Mouse (Mus musculus): ENCODE data around the gene Neu1.
A peak's percentile ranks its signal among the peaks of the same experiment; 100 is the strongest.
"Not testable (repeated sequence)": the region's sequence is repeated elsewhere in the genome, so short reads cannot be mapped to it uniquely, and the experiment has no call there.

Neu1 gene

DNA sequence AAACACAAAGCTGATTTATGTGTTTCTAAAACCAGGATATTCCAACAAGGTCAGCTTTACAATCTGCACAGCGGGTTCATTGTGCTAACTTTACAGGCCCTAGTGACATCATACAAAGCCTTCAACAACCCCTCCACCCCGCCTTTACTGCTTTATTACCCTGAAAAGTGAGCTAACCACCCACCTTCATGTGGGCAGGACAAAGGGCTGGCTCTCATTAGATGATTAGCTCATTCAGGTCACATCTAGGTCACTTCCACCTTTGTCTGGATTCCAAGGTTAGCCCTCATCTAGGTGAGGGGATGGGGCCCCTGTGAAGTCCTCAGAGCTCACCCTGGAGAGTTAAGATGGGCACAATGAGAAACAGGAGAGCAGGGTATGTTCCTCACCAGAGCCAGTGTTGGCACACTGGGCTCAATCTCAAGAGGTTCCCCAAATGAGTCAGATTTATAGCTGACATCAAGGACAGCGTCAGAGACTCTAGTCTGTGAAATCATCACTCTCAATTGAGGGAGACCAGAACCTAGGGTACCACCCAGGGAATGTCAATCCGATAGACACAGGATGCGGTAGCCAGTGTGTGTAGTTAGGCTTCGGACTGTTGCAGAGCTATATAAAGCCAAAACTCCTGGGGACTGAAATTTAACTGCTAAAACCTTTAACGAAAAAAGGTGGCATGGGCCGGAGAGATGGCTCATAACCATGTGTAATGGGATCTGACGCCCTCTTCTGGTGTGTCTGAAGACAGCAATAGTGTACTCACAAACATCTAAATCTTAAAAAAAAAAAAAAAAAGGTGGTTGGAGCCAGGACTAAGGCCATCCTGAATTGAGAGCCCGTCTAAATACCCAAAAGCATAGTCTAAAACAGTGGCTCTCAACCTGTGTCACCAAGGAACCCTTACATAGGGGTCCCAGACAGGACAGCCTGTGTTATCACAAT, 19.7 kb downstream of the Neu1 start:
- no peak for DNase-seq

GRCm38 (mm10) chr17:34951636-34952377, 20.8 kb downstream of the Neu1 start:
- no peak for DNase-seq

GRCm38 (mm10) chr17:34952378-34953040, 21.5 kb downstream of the Neu1 start:
- peak; percentile 85 for DNase-seq

GRCm38 (mm10) chr17:34953258-34953657, 22.2 kb downstream of the Neu1 start:
- DNase-seq = no peak

DNA sequence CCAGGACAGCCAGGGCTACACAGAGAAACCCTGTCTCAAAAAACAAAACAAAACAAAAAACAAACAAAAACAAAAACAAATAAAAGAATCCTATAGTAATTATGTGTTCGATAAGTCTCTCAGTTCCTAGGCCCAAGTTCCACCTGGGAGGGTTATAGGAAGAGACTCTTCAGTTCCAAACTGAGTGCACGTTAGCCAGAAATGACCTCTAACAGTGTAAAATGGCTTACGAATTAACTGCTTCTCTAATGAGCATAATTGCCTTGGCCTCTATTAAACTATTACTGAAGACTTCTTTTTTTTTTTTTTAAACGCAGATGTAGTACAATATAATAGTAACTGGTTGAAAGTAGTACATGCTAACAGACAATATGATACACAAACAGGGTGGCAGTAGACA, 22.9 kb downstream of the Neu1 start:
- DNase-seq = no peak

DNA sequence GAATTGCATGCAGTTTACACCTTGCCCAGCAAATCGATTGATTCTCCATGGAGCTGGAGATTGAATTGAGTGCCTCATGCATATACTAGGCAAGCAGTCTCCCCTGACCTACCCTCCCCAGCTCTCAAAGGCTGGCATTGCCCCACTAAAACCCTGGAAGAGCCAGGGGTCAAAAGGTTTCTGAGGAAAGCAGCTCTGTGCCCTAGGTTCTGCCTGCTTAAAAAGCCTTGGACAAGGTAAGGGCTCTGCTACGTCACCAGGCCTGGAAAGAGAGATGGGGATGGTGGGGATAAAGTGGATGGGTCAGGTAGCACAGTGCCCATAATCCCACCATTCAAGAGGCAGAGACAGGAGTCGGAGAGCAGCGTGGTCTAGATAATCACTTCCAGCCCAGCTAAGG, 23.8 kb downstream of the Neu1 start:
- no peak for DNase-seq

DNA sequence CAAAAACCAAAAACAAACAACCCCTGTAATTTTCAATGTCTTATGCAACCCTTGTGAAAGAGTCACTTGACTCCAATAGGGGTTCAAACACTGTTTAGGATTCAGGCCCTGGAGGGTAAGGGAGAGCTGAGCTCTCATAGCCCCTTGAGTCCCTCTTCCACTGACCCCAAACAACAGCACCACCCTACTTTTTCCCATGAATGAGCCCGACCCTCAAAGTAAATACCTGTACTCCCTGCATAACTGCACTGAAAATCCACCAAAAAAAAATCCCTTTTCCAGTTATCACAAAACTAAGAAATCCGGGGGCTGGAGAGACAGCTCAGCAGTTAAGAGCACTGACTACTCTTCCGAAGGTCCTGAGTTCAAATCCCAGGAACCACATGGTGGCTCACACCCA, 24.8 kb downstream of the Neu1 start:
- no peak for DNase-seq

DNA sequence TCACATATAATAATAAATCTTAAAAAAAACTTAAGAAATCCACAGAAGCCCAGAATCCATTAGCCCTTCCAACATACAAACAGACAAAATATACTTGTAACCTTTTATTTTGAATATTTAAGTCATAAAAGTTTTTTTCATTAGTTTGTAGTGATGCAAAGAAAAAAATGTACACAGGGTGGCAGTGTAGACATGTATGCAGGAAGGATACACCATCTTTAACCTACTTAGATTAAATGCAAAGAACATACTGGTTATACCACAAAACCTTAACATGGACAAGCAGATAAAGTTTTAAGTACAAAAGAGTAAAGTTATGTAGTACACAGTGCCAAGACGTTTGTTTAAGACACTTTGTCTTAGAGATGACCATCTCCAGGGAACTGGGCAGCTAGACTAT, 25.3 kb downstream of the Neu1 start:
- DNase-seq = no peak

DNA sequence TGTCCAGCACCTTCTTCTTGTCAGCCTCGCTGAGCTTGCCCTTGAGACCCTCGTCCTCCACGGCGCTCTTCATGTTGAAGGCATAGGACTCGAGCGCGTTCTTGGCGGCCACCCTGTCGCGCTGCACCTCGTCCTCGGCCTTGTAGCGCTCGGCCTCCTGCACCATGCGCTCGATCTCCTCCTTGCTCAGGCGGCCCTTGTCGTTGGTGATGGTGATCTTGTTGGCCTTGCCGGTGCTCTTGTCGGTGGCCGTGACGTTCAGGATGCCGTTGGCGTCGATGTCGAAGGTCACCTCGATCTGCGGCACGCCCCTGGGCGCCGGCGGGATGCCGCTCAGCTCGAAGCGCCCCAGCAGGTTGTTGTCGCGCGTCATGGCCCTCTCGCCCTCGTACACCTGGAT, 26.2 kb downstream of the Neu1 start:
- DNase-seq = not testable (repeated sequence)

- not testable (repeated sequence) for DNase-seq
Measured at GRCm38 (mm10) chr17:34957966-34958365, 26.9 kb downstream of the Neu1 start.

DNA sequence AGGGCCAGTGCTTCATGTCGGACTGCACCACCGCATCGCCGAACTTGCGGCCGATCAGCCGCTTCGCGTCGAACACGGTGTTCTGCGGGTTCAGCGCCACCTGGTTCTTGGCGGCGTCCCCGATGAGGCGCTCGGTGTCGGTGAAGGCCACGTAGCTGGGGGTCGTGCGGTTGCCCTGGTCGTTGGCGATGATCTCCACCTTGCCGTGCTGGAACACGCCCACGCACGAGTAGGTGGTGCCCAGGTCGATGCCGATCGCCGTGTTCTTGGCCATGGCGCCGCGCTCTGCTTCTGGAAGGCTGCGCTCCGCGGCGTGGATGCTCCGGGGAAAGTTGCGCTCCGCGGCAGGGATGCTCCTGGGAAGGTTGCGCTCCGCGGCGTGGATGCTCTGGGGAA, 27.7 kb downstream of the Neu1 start:
- DNase-seq = not testable (repeated sequence)

DNA sequence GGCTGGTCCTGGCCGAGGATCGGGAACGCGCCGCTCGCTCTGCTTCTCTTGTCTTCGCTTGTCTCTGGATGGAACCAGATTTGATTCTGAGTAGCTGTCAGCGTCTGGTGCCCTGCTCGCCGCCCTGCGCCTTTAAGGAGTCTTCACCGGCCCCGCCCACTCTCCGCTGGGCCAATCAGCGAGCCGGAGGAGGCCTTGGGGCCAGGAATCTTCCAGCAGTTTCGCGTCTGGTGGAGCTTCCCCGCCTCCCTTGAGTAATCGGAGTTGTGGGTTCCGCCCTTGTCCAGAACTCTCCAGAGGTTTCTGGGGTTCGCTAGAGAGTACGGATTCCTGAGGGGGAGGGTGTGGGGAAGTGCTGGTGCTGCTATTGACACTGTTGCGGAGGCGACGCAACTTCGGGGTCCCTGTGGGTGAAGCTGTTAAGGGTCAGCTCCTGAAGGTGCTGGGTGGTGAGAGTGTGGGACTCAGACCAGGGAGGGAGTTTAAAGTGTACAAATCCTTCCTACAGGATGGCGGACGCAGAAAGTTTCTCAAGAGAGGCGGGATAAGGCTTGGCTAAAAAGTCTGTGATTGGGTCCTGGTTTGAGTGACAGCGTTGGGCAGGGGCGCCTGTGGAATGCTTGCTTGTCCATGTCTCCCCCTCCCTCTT, 28.2 kb downstream of the Neu1 start, which contains the start of gene Hspa1b:
Hspa1b (minus strand) TSS at position 109 of the 649 bp plus-strand sequence.
- peak; percentile 90 for DNase-seq

GRCm38 (mm10) chr17:34959881-34960515, 28.9 kb downstream of the Neu1 start:
- peak; percentile 59 for DNase-seq

GRCm38 (mm10) chr17:34960702-34961493, 29.8 kb downstream of the Neu1 start:
- DNase-seq = no peak

- no peak for DNase-seq
Measured at GRCm38 (mm10) chr17:34962125-34962524, 31.1 kb downstream of the Neu1 start.

DNA sequence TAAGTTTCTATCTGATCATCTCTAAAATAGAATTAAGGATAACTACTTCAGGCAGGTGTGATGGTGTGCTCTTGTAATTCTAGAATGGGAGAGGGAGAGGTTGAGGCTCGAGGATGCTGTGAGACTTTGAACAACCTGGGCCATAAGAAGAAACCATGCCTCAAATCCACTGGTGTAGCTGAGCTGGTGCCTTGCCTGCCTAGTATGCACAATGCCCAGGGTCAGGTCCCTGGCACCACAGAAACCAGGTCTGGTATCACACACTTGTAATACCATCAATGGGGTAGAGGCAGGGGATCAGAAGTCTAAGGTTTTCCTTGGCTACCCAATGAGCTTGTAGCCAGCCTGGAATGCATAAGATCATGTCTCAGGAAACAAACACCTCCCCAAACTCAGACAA, 31.8 kb downstream of the Neu1 start:
- DNase-seq = no peak

DNA sequence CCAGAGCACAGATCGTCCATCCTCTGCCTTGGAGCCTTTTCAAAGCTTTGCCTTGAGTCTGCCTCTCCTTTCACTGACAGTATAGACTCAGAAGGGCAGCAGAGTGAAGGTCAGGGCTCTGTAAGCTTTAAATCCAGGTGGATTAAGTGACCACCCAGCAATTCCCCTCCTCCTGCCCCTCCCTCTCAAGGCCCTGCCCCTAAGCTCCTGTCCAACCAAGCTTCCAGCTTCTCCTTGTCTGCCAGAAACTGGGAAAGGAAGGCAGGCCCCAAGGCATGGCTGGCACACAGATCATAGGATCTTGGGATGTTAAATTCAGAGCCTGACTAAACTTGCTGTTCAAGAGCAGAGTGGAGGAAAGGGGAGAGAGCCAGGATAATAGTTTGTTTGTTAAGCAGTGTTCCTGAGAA, 33.6 kb downstream of the Neu1 start:
- no peak for DNase-seq

GRCm38 (mm10) chr17:34965627-34966026, 34.6 kb downstream of the Neu1 start:
- DNase-seq = no peak

DNA sequence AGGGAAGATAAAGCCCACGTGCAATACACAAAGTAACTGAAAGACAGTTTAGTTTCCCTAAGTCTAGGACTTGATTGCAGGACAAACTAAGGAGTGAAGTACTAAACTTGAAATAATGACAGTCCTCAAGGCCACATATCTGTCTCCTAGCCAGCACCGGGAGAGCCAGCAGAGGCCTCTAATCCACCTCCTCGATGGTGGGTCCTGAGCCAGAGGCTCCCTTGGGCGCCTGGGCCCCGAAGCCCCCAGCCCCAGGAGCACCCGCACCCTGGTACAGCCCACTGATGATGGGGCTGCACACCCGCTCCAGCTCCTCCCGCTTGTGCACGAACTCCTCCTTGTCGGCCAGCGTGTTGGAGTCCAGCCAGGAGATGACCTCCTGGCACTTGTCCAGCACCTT, 38.8 kb downstream of the Neu1 start, which contains the start of gene Gm20481:
Gm20481 (plus strand) TSS at position 91 of the 400 bp plus-strand sequence.
- not testable (repeated sequence) for DNase-seq

DNA sequence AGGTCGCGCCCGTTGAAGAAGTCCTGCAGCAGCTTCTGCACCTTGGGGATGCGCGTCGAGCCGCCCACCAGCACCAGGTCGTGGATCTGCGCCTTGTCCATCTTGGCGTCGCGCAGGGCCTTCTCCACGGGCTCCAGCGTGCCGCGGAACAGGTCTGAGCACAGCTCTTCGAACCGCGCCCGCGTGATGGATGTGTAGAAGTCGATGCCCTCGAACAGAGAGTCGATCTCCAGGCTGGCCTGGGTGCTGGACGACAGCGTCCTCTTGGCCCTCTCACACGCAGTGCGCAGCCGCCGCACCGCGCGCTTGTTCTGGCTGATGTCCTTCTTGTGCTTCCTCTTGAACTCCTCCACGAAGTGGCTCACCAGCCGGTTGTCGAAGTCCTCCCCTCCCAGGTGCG, 39.8 kb downstream of the Neu1 start:
- not testable (repeated sequence) for DNase-seq

DNA sequence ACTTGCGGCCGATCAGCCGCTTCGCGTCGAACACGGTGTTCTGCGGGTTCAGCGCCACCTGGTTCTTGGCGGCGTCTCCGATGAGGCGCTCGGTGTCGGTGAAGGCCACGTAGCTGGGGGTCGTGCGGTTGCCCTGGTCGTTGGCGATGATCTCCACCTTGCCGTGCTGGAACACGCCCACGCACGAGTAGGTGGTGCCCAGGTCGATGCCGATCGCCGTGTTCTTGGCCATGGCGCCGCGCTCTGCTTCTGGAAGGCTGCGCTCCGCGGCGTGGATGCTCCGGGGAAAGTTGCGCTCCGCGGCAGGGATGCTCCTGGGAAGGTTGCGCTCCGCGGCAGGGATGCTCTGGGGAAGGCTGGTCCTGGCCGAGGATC, 40.6 kb downstream of the Neu1 start:
- DNase-seq = not testable (repeated sequence)

All from lung, postnatal 10 days (tissue).